Mouse (Mus musculus) T-helper 17 cell (primary cell): ENCODE data around the gene Slc25a19.

Experiments used
- in situ Hi-C, 2 experiments: fragments of 300-600 bp; cut with MboI, MseI; formaldehyde crosslinking; loops; 1 replicate in 1 of 2; 2 replicates in 1 of 2; pipeline ENCODE4 v1.15.1; 2025; ENCODE audit warnings: high pct_unique_total_duplicates in 2 of 2

Slc25a19 gene

GRCm38 (mm10) chr11:115627705-115628464, at the start of gene Slc25a19:
TSS of gene Slc25a19 (minus strand) at chr11:115628295.
- in situ Hi-C loops: loop anchor here (25.0 kb wide), 2 partner anchors 1209 to 1684 kb away; partner anchors contain the start of genes Jmjd6 (in 1 of the 2), Mettl23 (in 1 of the 2) and Mxra7 (in 1 of the 2)

GRCm38 (mm10) chr11:115677511-115677910, 49.4 kb upstream of the Slc25a19 start:
- in situ Hi-C loops: loop anchor here in 1 of 2 experiments (10.0 kb wide), 1 partner anchor 1097 kb away; the partner anchor contains the start of gene St6galnac1

- in situ Hi-C loops: loop anchor here in 1 of 2 experiments (10.0 kb wide), 1 partner anchor 1098 kb away; the partner anchor contains the start of gene St6galnac1
These were observed 48.6 kb upstream of the Slc25a19 start for GRCm38 (mm10) chr11:115676738-115677137.

GRCm38 (mm10) chr11:115674235-115674865, 46.3 kb upstream of the Slc25a19 start:
- in situ Hi-C loops: loop anchor here in 1 of 2 experiments (10.0 kb wide), 1 partner anchor 1100 kb away; the partner anchor contains the start of gene St6galnac1

GRCm38 (mm10) chr11:115673471-115674234, 45.6 kb upstream of the Slc25a19 start:
- in situ Hi-C loops: loop anchor here in 1 of 2 experiments (10.0 kb wide), 1 partner anchor 1101 kb away; the partner anchor contains the start of gene St6galnac1

GRCm38 (mm10) chr11:115672226-115672987, 44.3 kb upstream of the Slc25a19 start:
- in situ Hi-C loops: loop anchor here in 1 of 2 experiments (10.0 kb wide), 1 partner anchor 1102 kb away; the partner anchor contains the start of gene St6galnac1

- in situ Hi-C loops: loop anchor here in 1 of 2 experiments (10.0 kb wide), 1 partner anchor 1104 kb away; the partner anchor contains the start of gene St6galnac1
These were observed 42.5 kb upstream of the Slc25a19 start for GRCm38 (mm10) chr11:115670451-115671050.

GRCm38 (mm10) chr11:115663676-115664335, 35.7 kb upstream of the Slc25a19 start:
- in situ Hi-C loops: no loop called here

GRCm38 (mm10) chr11:115660376-115660775, 32.3 kb upstream of the Slc25a19 start:
- in situ Hi-C loops: no loop called here

- in situ Hi-C loops: no loop called here
These were observed 30.4 kb upstream of the Slc25a19 start for GRCm38 (mm10) chr11:115658521-115658920.

- in situ Hi-C loops: no loop called here
These were observed 26.0 kb upstream of the Slc25a19 start for GRCm38 (mm10) chr11:115654128-115654527.

GRCm38 (mm10) chr11:115653194-115653593, 25.1 kb upstream of the Slc25a19 start:
- in situ Hi-C loops: no loop called here

- in situ Hi-C loops: no loop called here
These were observed 23.6 kb upstream of the Slc25a19 start for GRCm38 (mm10) chr11:115651680-115652079.

GRCm38 (mm10) chr11:115649706-115650105, 21.6 kb upstream of the Slc25a19 start:
- in situ Hi-C loops: loop anchor here (5.0 to 25.0 kb wide), 5 partner anchors 45 to 1663 kb away; partner anchors contain the start of genes Jmjd6 (in 1 of the 2), Mettl23 (in 1 of the 2) and Mxra7 (in 1 of the 2)

GRCm38 (mm10) chr11:115647459-115647858, 19.4 kb upstream of the Slc25a19 start:
- in situ Hi-C loops: loop anchor here (5.0 to 25.0 kb wide), 5 partner anchors 47 to 1665 kb away; partner anchors contain the start of genes Jmjd6 (in 1 of the 2), Mettl23 (in 1 of the 2) and Mxra7 (in 1 of the 2)

GRCm38 (mm10) chr11:115646439-115646838, 18.3 kb upstream of the Slc25a19 start:
- in situ Hi-C loops: loop anchor here (5.0 to 25.0 kb wide), 5 partner anchors 48 to 1666 kb away; partner anchors contain the start of genes Jmjd6 (in 1 of the 2), Mettl23 (in 1 of the 2) and Mxra7 (in 1 of the 2)

GRCm38 (mm10) chr11:115645498-115645897, 17.4 kb upstream of the Slc25a19 start:
- in situ Hi-C loops: loop anchor here (5.0 to 25.0 kb wide), 5 partner anchors 49 to 1667 kb away; partner anchors contain the start of genes Jmjd6 (in 1 of the 2), Mettl23 (in 1 of the 2) and Mxra7 (in 1 of the 2)

GRCm38 (mm10) chr11:115644308-115644707, 16.2 kb upstream of the Slc25a19 start:
- in situ Hi-C loops: loop anchor here (5.0 to 25.0 kb wide), 4 partner anchors 50 to 1668 kb away; partner anchors contain the start of genes Caskin2 (in 1 of the 2), Jmjd6 (in 1 of the 2), Mettl23 (in 1 of the 2) and Mxra7 (in 1 of the 2)
